Mouse (Mus musculus) MEL-GATA-1-ER (cell line): Measurements from ENCODE around the gene Mpnd.
"Not testable (repeated sequence)": the region's sequence is repeated elsewhere in the genome, so short reads cannot be mapped to it uniquely, and the experiment has no call there.

ENCODE experiments used
- DNase-seq: peaks from one replicate; pipeline ENCODE4 v3.0.0-alpha.2; 2012; ENCODE audit warnings: low read depth; ENCODE audit errors: extremely low read depth

Gene Mpnd

DNA sequence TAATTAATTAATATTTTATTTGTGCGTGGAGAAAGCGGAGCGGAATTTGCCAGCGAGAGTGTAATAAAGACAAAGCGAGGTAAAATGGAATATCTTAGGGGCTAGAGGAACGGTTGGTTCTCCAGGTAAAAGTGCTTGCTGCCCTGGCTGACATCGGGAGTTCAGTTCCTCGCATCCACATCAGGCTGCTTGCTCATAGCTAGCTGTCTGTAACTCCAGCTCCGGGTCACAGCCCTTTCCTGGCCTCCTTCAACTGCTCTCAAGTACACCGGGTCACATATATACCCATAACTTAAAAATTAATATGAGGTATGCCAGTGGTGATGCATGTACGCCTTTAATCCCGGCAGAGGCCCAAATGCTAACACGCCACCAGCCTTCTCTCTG is 31.4 kb downstream of the Mpnd start:
- DNase-seq, result no peak

DNA sequence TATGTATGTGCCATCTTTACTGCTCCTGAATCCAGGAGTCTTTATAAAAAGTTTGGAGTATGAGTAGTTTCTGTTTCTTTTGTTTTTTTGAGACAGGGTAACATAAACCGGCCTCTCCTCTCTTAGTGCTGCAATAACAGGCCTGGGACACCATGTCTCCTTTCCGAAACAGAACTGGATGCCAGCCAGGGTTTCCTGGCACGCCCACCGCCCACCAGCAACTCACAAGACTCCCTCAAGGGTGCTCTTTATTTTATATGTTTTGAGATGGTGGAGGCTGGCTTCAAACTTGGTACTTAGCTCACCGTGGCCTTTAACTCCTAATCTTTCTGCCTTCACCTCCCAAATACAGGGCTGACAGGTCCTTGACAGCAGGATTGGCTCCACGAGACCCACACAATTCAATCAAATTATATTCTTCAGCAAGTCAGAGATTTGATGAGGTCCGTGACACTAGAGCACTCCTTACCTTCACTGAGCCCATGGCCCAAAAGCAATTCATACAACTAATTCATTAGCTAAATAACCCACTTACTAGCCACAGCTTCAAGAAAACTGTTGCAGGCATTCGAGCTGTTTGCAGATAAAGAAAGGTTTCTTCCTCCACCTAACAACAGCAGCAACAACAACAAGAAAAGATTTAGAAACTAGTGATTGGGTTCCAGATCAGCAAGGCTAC is 33.2 kb downstream of the Mpnd start:
- DNase-seq, result no peak

DNA sequence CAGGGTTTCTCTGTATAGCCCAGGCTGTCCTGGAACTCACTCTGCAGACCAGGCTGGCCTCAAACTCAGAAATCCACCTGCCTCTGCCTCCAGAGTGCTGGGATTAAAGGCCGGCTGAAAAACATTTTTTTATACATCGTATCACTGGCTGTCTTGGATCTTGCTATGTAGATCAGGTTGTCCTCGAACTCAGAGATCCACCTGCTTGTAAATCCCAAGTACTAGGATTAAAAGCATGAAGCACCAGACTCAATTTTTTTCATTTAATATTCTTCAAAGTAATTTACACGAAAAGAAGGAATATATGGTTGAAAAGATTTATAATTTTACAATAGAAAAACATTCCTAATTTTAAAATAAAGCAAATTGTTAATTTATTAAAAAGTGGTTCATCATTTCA is 33.8 kb downstream of the Mpnd start:
- no peak for DNase-seq

DNA sequence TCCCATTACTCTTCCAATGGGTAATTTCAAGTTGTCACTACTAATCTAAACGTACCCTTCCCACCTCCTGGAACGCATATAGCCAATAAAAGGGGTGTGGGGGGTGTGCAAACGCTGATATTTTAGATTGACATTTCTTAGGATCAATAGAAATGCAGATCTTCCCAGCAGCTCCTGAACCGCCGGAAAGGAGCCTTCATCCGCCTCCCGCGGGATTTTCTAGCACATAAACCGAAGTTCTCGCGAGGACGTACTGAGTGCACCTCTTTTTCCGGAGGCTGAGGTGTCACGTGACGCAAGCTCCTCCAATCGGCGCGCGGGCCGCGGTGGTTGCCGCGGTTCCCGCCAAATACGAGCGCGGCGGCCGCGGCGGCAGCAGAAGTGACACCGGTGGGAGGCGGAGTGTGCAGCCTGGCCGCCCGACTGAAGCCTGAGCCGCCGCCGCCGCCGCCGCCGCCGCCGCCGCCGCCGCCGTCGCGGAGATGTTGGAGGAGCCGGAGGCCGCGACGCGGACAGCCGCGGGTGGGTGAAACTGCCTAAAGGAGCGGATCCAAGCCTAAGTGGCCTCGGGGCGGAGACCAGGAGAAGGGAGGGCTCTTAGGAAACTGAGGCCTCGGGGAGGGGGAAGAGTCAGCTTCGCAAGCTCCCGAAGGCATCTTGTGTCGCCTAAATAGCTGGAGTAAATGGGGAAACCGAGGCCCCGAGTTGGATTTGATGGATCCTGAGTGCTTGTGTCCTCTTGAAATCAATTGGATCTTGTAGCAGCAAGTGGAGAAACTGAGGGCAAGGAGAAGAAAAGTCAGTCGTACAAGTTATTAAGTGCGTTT is 34.7 kb downstream of the Mpnd start, which contains the start of gene Chaf1a:
Chaf1a (plus strand) TSS at position 410 of the 827 bp plus-strand sequence.
- DNase-seq, result peak; percentile 99

GRCm38 (mm10) chr17:56040857-56041163 is 35.3 kb downstream of the Mpnd start:
- DNase-seq, result no peak

- DNase-seq, result no peak
Measured at GRCm38 (mm10) chr17:56051369-56051768, 45.9 kb downstream of the Mpnd start.

DNA sequence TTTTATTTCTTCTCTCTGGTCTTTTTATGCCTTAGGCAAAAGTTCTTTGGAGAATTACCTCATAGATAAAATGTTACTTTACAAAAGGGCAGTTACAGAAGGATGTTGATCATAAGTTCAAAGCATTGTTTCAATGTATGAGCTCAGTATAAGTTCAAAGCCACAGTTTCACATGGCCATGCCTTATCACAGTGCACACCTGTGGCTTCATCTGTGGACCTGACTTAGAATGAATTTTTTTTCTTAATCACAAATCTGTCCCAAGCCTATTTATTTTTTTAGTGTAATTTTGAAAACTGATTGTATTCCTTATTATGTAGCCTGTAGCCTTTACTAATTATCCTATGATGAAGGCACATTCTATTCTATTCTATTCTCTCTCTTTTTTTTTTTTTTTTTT is 49.4 kb downstream of the Mpnd start:
- DNase-seq, result no peak

DNA sequence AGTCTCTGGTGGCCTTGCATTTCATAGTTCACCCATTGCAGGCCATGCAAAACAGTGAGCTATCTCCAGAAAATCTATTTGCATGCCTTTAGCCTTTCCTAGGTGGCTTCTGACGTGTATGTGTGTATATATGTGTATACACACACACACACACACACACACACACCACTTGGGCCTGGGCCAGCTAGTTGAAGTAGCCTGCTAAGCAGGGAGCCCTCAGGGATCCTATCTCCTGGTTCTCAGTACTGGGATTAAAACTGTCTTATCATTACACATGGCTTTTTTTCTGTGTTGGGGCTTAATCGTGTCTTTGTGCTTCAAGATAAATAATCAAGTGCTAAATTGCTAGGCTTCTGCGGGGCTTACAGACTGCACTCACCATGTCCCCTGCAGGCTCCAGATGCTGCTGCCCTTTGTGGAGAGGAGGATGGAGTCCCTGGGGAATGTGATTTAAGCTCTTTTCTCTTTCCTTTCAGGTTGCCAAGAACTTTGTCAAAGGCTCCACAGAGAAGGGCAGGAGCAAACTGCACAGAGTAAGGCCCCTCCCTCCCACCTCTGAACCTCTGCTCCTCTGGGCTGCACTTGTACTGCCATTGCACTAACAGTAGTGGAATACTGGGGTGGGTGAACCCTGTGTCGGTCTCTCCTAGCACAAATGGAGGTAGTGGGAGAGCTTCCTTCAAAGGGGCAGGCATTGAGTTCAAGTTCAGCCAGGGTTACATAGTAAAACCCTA is 50.6 kb downstream of the Mpnd start:
- no peak for DNase-seq

DNA sequence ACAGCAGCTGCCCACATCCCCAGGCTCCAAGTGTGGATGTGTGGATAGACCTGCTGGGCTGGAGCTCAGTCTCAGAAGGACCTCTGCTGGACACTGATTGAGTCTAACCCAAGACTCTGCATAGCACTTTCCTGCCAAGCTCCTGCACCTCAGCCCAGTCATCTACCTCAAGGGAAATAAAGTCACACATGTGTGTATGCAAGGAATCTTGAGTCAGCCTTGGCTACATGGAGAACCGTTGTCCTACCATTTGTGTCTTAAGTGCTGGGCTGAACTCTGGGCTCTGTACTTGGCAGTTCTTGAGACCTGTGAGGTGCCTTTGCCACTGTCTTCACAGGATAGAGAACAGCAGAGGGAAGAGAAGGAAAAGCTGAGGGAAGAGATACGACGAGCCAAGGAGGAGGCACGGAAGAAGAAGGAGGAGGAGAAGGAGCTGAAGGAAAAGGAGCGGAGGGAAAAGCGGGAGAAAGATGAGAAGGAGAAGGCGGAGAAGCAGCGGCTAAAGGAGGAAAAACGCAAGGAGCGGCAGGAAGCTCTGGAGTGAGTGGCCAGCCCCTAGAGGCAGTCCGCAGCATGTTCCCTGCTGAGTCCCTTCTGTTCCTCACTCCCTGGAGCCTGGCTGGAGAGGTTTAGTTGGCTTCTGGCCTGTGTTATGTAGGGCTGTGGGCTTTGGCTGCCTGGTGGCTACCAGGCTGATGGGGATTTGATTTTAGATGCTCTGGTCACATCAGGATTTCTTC is 52.0 kb downstream of the Mpnd start:
- no peak for DNase-seq

DNA sequence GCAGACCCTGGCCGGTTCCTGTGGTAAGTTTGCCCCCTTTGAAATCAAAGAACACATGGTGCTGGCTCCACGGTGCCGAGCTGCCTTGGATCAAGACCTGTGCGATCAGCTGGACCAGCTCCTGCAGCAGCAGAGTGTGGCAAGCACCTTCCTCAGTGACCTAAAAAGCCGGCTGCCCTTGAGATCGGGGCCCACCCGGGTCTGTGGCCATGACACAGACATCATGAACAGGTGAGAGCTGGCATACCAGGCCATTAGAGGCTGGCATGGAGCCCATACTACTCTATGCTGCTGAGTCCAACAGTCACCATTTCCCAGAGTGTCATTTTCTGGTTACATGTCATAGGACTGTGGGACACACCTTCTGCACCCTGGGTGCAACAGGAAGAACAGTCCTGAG is 56.6 kb downstream of the Mpnd start:
- DNase-seq, result no peak

- DNase-seq, result not testable (repeated sequence)
Measured at GRCm38 (mm10) chr17:56065715-56066114, 60.2 kb downstream of the Mpnd start.
